Mouse (Mus musculus) cerebellum, adult 18-20 months (tissue): ENCODE data around the gene Sema5a.
A peak's percentile ranks its signal among the peaks of the same experiment; 100 is the strongest.

Experiments used
- DNase-seq, 2 experiments: peaks; one replicate each; pipeline ENCODE4 v3.0.0; 2021

Sema5a gene

DNA sequence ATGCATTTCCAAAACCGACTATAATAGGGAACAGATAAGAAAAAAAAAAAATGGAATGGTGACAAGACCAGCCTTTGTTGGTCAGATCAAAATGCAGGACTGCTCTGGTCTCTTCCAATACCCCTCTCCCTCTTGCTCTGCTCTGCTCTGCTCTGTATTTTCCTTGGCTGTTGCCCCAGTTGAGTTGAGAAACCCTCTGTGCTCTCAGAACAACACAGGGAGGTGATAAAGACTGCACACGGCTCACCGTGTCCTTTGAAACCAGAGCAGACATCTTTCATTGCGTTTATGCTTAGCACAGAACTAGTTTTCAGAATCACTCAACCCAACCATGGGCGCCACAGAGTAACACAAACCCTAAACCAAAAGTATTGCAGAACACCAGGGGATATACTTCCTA is 72.5 kb downstream of the Sema5a start:
- no peak for DNase-seq

DNA sequence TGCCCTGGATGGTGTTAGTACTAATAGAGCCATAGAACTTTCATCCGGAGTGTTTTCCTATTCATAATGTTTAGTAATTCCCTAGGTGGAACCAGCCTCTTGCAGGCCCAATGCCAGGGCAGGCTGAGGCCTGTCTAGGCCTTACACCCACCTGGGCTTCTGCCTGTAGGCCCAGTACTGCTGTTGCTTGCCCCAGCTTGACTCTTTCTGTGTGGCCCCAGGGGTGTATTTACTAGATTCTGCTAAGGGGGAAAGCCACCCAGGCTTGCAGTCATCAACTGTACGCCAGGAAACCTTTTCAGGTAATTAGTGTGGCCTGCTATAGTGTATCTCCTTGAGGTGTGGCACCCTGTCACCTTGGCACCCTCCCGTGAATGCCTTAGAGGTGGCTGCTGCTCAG is 76.1 kb downstream of the Sema5a start:
- DNase-seq, result no peak

DNA sequence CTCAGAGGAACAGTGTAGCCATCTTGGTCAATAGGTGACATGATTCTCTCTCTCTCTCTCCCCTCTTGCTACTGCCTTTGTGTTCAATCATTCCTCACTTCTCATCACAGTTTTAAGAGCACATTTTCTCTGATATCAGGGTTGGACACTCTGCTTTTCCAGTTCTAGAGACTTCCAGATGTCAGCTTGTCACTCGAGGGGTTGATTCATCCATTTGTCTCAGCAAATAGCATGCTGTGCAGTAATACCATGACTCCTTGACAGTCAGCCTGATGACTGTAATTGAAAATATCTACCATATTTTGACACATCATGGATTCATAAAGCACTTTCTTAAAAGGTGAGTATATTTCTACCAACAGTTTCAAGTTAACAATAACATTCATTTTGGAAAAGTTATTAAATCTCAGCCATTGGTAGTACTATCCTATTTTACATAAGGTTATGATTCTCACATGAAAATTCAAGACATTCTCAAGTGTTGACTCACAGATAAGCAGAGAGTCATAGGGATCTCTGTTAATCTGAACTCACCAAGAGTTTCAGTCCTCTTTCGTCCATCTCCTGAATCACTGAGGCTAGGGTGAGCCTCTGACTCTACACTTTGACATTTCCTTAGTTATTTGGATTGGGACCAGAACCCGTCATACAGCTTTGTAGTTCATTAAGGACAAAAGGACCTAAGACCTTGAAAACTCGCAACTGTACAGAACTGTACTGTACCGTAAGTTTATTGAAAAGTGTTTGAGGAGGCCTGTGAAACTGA is 78.0 kb downstream of the Sema5a start:
- no peak for DNase-seq

DNA sequence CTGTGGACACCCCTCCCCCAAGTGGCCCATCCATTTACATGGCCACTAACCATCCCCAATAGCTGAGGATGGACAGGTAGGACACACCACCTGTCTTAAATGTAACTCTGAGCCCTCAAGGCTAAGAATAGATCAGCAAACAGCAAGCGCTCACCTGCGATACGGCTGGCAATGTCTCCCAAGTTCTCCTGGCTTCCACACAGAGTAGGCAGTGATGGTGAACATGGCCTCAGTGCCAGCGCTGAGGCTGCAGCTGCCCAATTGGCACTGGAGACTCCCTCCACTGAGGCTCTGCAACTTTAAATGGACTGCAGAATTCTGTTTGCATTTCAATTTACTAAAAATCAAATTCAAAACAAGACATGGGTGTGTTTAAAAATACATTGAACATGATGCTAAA is 78.6 kb downstream of the Sema5a start:
- peak; percentile 71 to 78 for DNase-seq

DNA sequence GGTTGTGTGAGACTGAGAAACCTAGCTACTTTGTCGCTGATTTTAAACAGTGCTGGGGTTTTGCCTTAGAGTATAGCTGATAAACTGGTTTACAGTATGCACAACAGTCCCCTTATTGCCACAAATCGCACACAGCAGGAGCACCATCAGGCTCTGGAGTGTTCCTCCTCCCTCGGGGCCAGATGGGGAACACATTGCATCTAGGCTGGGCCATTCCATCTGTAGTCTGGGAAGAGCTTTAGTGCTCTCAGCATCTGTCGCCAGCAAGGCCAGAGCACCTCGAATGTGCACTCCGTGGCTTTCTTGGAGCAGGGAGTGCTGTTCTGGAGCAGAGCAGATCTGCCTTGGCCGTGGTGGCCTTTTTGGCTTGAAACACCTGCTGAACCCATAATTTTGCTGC is 79.5 kb downstream of the Sema5a start:
- peak; percentile 39 to 40 for DNase-seq

DNA sequence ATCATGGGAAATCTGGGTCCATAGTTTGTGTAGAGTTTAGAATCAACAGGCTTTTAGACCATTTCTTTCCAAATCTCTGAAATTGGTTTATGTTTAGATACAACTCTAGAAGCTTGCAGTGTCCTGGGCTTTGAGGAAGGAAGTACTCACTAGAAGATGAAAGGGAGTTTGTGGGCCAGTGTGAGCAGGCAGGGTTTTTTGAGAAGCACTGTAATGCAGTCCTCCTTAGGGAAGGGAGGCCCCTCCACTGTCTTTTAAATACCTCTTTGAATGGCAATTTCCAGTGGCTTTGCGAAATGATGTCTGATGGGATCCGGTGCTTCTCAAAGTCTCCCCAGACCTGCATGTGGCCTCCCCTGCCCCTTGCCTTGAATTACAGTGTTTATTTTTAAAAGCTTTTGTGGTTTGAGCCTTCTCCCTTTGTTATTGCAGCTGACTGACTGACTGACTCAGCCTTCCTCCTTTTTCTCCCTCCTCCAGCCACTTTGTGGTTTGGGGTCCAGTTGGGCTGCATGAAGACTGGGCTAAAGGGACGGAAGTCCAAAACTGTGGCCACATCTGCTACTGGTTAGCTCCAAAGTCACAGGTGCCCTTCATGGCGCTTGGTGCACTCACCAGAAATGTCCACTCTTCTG is 83.9 kb downstream of the Sema5a start:
- no peak for DNase-seq

DNA sequence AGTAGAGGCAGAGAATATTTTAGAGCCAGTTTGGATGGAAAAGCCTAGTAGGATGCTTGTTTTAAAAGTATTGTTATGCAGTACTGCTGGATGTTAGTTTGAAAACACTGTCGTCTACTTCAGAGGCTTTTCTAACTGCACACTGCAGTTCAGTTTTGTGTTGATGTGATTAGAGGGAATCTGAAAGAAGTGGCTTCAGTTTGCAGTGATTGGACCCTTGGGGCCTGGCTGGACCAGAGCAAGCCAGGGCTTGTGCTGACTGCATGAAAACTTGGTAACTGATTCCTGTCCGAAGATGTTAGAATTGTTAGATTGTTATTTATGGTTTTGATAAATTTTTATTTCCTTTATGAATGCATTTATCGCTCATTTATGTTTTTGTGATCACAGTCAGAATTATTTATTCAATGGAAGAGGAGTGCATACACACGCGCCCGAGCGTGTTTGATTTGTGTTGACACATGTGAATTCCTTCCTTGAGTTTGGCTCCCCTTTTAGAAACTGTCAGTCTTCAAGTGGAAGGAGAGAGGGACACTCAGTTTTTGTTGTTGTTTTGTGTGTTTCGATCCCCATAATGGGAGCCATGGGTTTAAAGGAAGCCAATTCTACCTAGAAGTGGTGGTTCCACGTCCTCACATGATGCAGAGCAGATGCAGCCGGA is 85.2 kb downstream of the Sema5a start:
- DNase-seq, result no peak

DNA sequence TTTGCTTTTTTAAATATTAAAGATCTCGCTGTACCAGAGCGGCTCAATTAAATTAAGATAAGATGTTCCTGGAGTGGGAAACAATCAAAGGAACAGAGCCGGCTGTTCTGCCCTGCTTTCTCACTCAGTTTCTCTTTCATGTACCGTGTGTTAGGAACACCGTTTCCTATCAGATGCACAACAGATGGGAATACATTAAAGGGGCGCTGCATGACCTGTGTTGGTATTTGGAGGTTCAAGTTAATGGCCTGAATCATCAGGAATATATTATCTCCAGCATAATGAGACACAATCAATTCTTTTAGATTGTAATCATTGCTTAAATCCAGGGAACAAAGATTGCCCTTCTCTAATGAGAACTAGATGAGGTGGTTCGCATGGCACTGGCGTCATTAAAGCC is 85.8 kb downstream of the Sema5a start:
- DNase-seq, result no peak

DNA sequence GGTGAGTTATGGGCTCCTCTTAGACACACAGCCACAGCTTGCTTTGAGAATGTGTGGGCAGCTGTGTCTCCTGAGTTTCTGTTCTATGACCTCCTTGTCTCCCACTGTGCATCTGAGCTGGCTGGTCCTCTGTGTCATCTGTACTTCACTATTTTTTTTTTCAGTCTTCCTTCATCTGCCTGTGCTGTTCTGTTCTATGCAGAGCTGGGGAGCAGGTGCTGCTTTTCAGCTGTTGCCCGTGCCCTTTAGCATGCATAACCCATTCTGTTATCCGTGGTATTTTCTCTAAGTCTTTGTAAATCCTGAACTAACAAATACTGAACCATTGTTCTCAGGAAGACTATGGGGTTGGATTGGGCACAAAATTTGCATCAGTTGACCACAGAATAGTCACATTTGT is 86.4 kb downstream of the Sema5a start:
- no peak for DNase-seq

DNA sequence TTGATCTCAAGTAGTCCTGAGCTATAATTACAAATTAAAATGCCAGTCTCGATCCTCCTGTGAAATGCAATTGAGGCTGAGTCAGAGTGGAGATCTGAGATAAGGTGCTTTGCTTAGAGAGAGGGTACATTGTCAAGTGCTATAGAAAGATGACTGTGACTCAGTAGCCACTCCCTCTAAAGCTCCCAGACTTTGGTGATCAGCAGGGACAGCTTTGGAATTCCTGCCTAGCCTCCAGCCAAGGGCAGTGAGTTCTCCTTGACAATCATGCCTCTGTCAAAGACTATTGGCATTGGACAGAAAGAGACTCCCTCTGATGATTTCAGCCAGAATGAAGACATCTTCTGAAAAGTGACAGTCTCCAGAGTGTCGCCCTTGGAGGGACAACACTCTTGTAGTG is 88.8 kb downstream of the Sema5a start:
- DNase-seq, result no peak

DNA sequence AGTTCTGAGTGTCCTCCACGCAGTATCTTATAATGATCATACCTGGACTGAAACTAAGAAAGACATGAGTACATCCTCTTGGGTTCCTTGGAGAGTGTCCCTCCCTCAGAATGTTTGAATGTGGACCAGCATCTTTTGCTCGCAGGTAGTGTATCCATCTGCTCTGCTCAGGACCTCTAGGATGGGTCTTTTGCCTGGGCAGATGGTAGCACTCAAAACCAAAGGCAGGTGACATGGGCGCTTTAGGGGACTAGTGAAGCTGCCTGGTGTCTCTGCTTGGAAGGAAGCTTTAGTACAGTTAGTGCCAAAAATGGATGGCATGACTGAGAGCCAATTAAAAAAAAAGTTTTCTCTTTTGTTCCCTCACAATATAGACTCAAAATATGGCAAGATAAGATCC is 93.2 kb downstream of the Sema5a start:
- DNase-seq, result peak; percentile 45 to 67

DNA sequence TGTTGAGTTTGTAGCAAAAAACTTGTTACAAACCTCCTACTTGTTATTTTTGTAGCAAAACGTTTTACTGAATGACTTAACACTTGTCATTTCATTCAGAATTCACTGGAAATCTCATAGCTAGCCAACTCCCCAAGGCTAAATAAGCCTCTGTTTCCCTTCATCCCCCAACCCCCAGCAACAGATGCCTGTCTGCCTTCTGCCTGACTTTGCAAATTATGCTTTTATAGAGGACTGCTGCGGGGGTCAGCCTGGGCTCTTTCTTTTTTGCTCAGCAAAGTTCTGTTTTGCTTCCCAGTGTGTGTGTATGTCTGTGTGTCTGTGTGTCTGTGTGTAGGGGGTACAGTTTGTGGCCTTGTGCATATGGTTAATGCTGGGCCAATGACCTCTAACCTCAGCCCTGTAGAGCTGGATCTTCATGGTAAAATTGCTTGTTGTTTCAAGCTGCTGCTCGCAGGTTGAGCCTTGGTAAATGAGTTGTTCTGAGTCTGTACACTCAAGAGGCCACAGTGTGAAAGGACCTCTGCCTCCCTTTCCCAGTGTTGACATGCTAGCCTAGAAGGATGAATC is 94.2 kb downstream of the Sema5a start:
- no peak for DNase-seq

DNA sequence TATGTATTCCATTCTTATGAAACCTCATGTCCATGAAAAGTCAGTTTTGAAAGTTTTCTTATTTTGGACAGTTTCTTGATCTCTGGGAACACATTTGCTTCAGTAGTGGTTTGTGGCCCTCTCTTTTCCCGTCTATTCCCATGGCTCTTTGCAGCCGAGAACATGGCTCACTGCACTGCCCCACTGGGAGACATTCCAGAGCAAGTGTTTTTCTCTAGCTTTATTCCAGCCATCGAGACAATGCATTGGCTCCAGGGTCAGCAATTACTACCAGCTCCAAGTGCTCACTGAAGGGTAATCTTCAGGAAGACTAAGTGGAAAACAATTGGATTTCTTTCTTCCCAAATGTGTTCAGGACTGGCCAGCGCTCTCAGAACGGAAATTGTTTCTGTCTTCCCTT is 94.8 kb downstream of the Sema5a start:
- DNase-seq, result no peak

DNA sequence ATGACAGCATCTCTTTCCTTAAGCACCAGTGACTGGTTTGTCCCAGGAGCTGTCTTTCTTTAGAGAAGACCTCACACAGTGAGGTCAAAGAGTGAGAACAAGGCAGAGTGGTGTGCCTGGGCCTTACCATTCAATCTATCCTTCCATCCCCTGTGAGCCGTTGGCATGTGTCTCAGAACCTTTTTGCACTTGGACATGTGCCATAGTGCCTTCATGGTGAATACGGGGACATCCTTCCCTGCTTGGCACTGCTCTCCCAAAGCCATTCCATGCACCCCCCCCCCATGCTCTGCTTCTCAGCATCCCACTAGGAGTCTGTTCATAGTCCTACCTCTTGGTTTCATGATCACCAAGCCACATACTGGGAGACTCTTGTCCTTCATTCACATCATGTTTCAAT is 96.8 kb downstream of the Sema5a start:
- DNase-seq, result peak; percentile 36 to 37

DNA sequence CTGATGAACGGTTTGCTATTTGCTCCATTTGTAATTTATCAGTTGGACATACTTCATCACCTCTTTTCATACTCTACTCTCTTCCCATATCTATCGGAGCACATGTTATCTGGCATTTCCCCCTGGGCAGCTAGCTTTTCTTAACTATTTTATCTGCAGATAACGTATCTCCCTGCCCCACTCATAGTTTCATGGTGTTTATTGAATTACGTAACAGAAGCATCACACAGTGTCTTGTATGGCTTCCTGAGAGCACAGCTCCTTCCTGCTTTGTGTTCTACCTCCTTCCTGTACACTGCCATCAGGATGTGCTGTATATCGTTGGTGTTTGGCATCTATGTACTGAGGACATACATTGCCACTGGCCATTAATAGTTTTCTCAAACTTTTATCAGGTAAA is 98.9 kb downstream of the Sema5a start:
- DNase-seq, result no peak

DNA sequence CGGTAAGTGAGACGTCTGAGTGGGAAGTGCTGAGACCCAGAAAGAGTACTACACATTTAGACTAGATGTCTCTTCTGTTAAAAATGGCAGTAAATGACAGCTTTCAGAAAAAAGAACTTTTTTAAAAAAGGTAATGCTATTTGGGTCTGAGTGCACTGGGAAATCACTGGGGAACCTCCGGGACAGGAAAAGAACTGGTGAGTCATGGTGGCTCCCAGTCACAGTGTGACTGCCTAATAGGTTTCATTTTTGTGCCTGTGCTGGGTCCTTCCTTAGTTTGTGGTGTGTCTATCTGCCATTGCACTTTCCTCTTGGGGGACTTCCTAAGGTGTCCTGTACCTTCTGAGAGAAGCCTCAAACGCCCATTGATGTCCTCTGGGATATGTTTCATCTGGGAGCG is 102.7 kb downstream of the Sema5a start:
- DNase-seq, result no peak

DNA sequence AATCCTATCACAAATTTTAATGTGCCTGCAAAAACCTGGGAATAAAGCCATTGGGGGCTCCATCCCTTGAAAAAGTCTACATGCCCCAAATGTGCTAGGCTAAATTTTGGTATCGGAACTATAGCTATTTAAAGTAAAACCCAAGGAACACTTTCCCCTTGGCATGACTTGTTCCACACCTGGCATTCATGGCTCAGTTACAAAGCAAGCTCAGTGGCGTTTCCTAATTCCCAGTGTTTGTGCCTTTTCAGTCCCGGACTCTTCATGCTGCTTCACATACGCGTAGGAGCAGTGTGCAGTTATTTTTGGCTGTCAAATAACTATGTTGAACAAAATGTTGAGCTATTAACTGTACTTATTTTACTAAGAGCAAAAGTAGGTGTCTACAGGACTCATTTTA is 104.7 kb downstream of the Sema5a start:
- DNase-seq, result peak; percentile 34 to 42

DNA sequence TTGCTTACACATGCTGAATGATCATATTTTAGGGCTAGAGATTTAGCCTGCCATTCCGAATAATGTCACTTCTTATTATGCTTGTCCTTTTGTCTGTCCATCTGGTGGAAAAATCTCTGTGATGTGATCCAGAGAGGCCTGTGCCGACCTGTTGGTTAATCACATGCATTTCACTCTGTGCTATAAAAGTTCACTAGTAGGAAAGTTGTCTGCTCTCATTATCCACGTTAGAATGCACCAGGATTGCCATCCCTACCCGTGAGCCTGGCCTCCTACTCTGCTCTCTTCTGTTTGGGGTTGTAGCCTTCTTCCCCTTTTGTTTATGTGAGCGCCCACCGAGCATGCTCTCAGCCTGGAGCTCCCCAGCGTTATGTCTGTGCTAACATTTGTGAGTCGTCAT is 108.4 kb downstream of the Sema5a start:
- DNase-seq, result no peak

DNA sequence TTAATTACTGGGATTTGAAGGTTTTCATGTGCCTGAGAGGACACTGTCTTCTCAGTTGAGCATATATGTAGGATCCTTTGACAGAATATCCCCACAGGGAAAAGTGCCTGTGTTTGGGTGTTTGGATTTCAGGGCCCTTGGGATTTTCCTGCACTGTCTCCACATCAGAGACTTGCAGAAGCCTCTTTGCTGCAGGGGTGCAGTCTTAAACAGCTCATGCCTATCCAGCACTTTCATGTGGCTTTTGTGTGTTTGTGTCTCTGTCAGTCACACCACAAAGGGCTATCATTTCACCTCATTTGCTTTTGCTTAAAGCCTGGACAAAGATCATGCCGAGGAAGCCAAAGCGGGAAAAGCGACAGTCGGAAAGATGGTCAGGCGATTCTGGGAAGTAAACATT is 108.9 kb downstream of the Sema5a start:
- no peak for DNase-seq

DNA sequence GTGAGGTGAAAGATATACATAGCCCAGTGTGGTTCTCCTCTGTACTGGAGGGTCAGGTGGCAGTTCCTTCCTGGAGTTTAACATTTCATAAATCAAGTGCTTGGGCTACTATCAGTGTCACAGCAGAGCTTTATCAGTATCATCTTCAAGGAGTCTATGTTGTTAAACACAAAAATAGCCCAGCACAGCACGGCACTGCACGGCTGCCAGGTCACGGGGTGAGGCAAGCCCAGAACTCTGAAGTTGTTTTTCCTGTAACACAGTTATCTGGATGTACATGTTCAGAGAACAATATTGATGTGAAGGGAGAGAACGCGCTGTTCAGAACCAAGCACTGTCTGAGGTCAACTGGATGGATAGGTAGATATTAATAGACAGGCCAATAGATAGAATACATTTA is 112.2 kb downstream of the Sema5a start:
- DNase-seq, result no peak

DNA sequence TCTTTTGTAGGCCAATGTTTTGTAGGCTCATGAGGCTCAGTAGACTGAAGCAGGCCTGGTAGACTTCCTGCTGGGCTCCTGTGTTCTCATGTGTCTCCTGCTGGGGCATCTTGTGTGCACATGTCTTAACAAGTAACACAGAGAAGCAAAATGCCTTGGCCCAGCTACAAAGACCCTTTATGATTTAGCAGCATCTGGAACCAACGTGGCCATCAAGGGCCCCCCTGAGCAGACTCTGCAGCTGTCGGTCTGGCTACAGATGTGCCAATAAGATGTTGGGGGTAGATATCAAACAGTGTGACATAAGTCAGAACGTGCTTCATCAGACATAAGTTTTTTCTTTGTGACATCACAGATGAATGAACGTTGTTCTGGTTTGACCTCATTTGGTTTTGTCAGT is 123.2 kb downstream of the Sema5a start:
- no peak for DNase-seq

DNA sequence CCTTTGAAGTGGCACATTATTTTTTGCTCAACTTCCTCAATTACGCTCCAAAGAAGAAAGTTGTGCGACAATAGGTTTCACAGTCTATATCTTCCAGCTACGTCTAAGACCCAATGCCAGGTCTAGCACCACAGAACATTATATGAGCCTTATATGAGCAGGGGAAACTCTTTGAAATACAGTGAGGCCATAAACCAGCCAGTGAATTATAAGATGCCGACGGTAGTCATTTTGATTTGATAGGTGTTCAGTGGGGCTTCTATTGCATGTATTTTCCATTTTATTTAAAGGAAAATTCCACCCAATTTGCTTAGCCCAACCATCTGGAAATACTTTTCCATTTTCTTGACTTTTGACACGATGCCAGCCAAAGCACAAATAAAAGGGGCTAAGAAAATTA is 126.3 kb downstream of the Sema5a start:
- DNase-seq, result no peak

DNA sequence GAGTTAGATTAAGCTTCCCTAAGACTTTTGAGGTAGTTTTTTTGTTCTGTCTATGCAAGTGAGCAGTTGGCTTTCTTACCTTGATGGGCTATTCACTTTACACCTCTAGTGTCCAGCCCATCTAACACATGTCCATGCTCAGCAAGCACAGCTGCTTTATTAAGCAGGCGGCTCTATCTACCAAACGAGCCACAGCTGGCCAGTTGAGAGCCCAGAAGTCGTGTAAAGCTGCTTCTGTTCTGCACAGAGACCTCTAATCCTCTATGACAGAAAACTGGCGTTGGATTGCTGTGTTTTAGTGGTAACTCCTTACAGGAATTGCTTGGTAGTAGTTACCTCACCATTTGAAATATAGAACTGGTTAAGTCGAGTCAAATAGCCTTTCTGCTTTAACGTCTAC is 126.8 kb downstream of the Sema5a start:
- DNase-seq, result no peak

DNA sequence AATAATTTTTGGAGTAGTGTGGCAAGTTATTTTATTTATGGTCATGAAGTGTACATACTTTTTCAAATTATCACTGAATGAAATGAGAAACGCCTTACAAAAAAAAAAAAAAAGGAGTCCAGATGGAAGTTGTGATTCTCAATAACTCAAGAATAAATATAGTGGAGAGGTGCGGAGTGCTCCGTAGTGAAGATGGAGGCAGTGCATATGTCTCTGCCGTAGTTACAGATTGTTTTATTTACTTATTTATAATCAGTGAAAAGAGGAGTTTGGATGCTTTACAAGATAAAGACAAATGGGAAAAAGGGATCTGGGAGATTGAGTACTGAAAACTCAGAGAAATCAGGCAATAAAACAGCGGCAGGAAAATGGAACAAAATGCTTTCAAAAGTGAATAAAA is 131.7 kb downstream of the Sema5a start:
- no peak for DNase-seq
